Mouse (Mus musculus) hindbrain, embryonic 14.5 days (tissue): Measurements from ENCODE around the gene Cpne1. TPM values are rescaled to one million over a fixed set of nuclear protein-coding genes. Genes with fewer than 3 reads are reported as not detected.

Experiments
- ATAC-seq: fragments of 200-750 bp; cut with Nextera tagmentation; 2 replicates; pipeline ENCODE4 v1.8.0; 2017; ENCODE audit warnings: moderate number of reproducible peaks, mild to moderate bottlenecking, moderate TSS enrichment, moderate library complexity; ENCODE audit not compliant: low FRiP score
- DNase-seq: peaks from one replicate; pipeline ENCODE4 v3.0.0-alpha.2; 2015; ENCODE audit warnings: low spot score
- H3K27ac ChIP-seq: fragments of 300-500 bp; sonication (generic); 2 replicates; pipeline ENCODE4 v1.5.1; 2014; ENCODE audit warnings: mild to moderate bottlenecking, moderate library complexity
- H3K27me3 ChIP-seq: fragments of 300-500 bp; sonication (generic); 2 replicates; pipeline ENCODE4 v1.6.1; 2014; ENCODE audit warnings: mild to moderate bottlenecking, low read length, mixed read lengths; ENCODE audit not compliant: control insufficient read depth, insufficient read depth
- H3K36me3 ChIP-seq: fragments of 300-500 bp; sonication (generic); replicated peaks from 2 replicates; pipeline ENCODE4 v1.6.1; 2014; ENCODE audit not compliant: control insufficient read depth, insufficient read depth
- H3K4me1 ChIP-seq: fragments of 300-500 bp; sonication (generic); replicated peaks from 2 replicates; pipeline ENCODE4 v1.6.1; 2014; ENCODE audit warnings: antibody characterized with exemption, low read length, mixed read lengths; ENCODE audit not compliant: control insufficient read depth, insufficient read depth
- H3K4me2 ChIP-seq: fragments of 300-500 bp; sonication (generic); replicated peaks from 2 replicates; pipeline ENCODE4 v1.6.1; 2014; ENCODE audit warnings: mild to moderate bottlenecking, moderate library complexity
- H3K4me3 ChIP-seq: fragments of 300-500 bp; sonication (generic); replicated peaks from 2 replicates; pipeline ENCODE4 v1.5.1; 2014; ENCODE audit warnings: mild to moderate bottlenecking, low read length
- H3K9ac ChIP-seq: fragments of 300-500 bp; sonication (generic); 2 replicates; pipeline ENCODE4 v1.6.1; 2014
- H3K9me3 ChIP-seq: fragments of 300-500 bp; sonication (generic); 2 replicates; pipeline ENCODE4 v1.6.1; 2016; ENCODE audit warnings: low read length; ENCODE audit not compliant: control insufficient read depth
- WGBS: fragments of 180-500 bp; shearing (Covaris S2); extraction: QIAGEN DNeasy Blood & Tissue Kit; methylation state at CpG from one replicate; pipeline ENCODE4 v1.1.7; 2014; 5-methylcytosine and 5-hydroxymethylcytosine counted together
- polyA plus RNA-seq: library from polyadenylated mRNA; unstranded; fragments of >200 nt; fragmentation: Nextera tagmentation; extraction: Ambion mirVana; gene quantifications from 2 replicates; pipeline ENCODE4 v1.2.1, GENCODE M21; 2014

Cpne1 gene
- polyA plus RNA-seq, 1 experiment from 2014 or later: 24.7 TPM

DNA sequence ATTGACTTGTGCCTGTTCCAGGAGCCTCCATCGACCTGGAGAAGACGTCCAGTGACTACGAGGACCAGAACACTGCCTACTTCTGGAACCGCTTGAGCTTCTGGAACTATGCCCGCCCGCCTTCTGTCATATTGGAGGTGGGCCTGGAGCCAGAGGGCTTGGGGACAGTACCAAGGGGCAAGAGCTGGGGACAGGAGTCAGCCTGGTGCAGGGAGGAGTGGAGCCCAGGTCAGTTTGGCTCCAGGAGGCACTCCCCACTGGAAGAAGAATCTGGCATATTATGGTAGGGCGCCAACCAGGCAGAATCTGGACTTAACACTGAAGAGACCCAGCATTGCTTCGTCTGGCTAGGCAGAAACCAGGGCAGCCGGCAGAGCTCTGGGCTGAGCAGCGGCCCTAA is 43.8 kb downstream of the Cpne1 start:
- Histone ChIP-seq H3K9ac (no peak overlapping the region), H3K4me3 (no peak overlapping the region), H3K4me2 (no peak overlapping the region), H3K4me1 (peaks cover 9% of the 10 kb centered on the region; the same call in 1 of the 2 replicates), H3K27ac (no peak overlapping the region), H3K9me3 (no peaks in the 10 kb centered on the region), H3K36me3 (peaks cover 46% of the 10 kb centered on the region), H3K27me3 (no peaks in the 10 kb centered on the region)
- ATAC-seq (no peak), DNase-seq (no peak)
- WGBS: 93% methylated on average over 10 of the region's 10 CpGs

GRCm38 (mm10) chr2:156066126-156066525 is 45.6 kb downstream of the Cpne1 start:
- H3K27ac ChIP-seq: no peak overlapping the region
- peak; percentile 17; the same call in 1 of the 2 replicates for ATAC-seq
- H3K4me3 ChIP-seq: peak overlapping the region; percentile 64
- peaks cover 9% of the 10 kb centered on the region; the same call in 1 of the 2 replicates for H3K4me1 ChIP-seq
- DNase-seq: no peak
- no peaks in the 10 kb centered on the region for H3K27me3 ChIP-seq
- H3K4me2 ChIP-seq: peak overlapping the region; percentile 96
- H3K9ac ChIP-seq: peak overlapping the region; percentile 79
- H3K9me3 ChIP-seq: no peaks in the 10 kb centered on the region
- H3K36me3 ChIP-seq: peaks cover 29% of the 10 kb centered on the region
- 38% methylated on average over 10 of the region's 10 CpGs for WGBS

- peaks cover 22% of the 10 kb centered on the region for H3K36me3 ChIP-seq
- H3K4me3 ChIP-seq: peak within 1 kb of the TSS; percentile 64
- H3K4me2 ChIP-seq: peak within 1 kb of the TSS; percentile 96
- H3K9ac ChIP-seq: peak within 1 kb of the TSS; percentile 79
- H3K27ac ChIP-seq: peak within 1 kb of the TSS; percentile 73
- no peaks in the 10 kb centered on the region for H3K27me3 ChIP-seq
- ATAC-seq (peak; percentile 78), DNase-seq (peak; percentile 78)
- H3K9me3 ChIP-seq: no peaks in the 10 kb centered on the region
- peaks cover 9% of the 10 kb centered on the region; the same call in 1 of the 2 replicates for H3K4me1 ChIP-seq
- WGBS: under 1% methylated on average over 80 of the region's 81 CpGs
Observed at GRCm38 (mm10) chr2:156065099-156066041, 46.4 kb downstream of the Cpne1 start, which contains the start of gene Spag4. Gene Spag4 (plus strand): TSS chr2:156065175.

DNA sequence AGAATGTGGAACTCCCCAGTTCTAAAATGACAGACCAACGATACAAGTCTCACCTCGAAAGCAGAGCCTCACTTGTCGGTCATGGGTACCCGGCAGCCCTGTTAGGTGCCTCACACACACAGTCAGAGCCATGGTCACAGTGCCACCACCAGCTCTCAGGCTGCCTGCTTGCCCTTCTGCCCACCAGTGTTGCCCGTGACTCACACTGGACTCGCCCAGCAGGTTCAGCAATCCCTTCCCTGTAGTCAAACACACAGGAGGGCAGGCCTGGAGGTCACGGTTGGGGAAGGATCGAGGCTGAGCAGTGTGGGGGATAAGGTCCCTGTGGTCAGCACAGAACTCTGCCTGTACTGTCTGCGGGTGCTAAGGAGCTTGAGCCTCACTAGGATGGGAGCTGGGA is 58.9 kb downstream of the Cpne1 start, which contains the start of gene Fer1l4:
Gene Fer1l4, minus strand, starts transcription at position 132 of the 400 bp plus-strand sequence.
- no peak within 1 kb of the TSS for H3K4me3 ChIP-seq
- DNase-seq: no peak
- no peak within 1 kb of the TSS for H3K4me2 ChIP-seq
- H3K9me3 ChIP-seq: no peaks in the 10 kb centered on the region
- H3K36me3 ChIP-seq: no peaks in the 10 kb centered on the region
- no peaks in the 10 kb centered on the region for H3K27me3 ChIP-seq
- H3K27ac ChIP-seq: no peak within 1 kb of the TSS
- H3K4me1 ChIP-seq: no peaks in the 10 kb centered on the region
- ATAC-seq: no peak
- WGBS: 80% methylated on average over 9 of the region's 9 CpGs
- H3K9ac ChIP-seq: no peak within 1 kb of the TSS

DNA sequence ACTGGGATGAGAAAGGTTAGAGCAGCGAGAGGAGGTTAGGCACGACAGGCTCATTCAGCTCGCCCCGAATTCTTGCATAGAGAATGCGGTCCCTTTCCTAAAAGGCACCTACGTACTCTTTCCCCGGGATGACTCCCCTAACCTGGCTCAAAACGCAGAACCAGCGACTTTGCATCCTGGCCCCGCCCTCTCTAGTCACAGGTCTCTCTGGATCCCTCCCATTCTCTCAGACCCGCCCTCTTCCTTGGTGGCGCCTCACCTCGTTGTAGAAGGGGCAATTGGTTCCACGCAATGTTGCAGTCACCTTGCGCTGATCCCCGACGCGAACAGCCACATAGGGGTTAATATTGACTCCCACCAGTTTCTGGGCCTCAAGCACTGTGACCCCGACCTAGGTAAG is 63.8 kb downstream of the Cpne1 start:
- 7% methylated on average over 19 of the region's 19 CpGs for WGBS
- no peak for DNase-seq
- no peaks in the 10 kb centered on the region for H3K27me3 ChIP-seq
- no peak overlapping the region for H3K9ac ChIP-seq
- no peak for ATAC-seq
- H3K4me2 ChIP-seq: no peak overlapping the region
- H3K36me3 ChIP-seq: no peaks in the 10 kb centered on the region
- H3K4me1 ChIP-seq: no peaks in the 10 kb centered on the region
- no peaks in the 10 kb centered on the region for H3K9me3 ChIP-seq
- H3K4me3 ChIP-seq: no peak overlapping the region
- H3K27ac ChIP-seq: no peak overlapping the region

DNA sequence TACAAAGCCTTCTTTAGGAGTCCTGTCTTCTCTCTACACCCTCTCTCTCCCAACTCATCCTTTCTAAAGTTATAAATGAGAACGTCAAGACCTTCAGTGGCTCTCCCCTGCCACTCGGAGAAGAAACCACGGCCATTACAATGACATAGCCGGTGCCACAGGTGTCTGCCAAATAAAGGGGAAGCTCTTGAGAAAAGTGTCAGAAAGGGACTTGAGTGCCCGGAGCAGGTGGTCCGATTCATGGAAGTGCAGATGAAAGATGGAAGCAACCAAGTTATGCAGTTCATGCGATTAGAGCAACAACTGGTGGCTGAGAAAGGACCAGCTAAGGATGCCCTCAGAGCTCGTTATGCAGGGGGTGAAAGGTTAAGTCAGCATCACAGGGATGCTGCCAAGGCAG is 68.9 kb downstream of the Cpne1 start:
- no peaks in the 10 kb centered on the region for H3K9me3 ChIP-seq
- H3K9ac ChIP-seq: no peak overlapping the region
- H3K4me1 ChIP-seq: no peaks in the 10 kb centered on the region
- no peaks in the 10 kb centered on the region for H3K36me3 ChIP-seq
- H3K4me3 ChIP-seq: no peak overlapping the region
- no peak overlapping the region for H3K4me2 ChIP-seq
- DNase-seq: no peak
- no peak for ATAC-seq
- H3K27me3 ChIP-seq: no peaks in the 10 kb centered on the region
- H3K27ac ChIP-seq: no peak overlapping the region
- WGBS: 89% methylated on average over 8 of the region's 8 CpGs

DNA sequence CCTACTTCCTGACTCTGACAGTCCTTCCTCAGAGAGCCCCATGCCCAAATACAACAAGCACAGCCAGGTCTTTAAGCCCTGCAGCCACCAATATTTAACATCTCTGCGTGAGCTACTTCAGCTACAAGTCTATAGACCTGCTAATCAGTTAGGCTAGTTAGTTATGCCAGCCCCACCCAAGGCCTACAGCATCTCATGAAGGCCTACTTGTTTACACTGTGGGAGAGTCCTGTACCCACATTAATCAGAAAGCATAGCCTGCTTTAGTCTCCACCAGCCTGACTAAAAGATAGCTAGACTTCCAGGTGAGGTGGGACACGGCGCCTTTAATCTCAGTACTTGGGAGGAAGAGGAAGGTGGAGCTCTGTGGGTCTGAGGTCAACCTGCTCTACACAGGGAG is 72.4 kb downstream of the Cpne1 start:
- ATAC-seq (no peak), DNase-seq (no peak)
- Histone ChIP-seq H3K9ac (no peak overlapping the region), H3K27me3 (no peaks in the 10 kb centered on the region), H3K36me3 (no peaks in the 10 kb centered on the region), H3K4me1 (no peaks in the 10 kb centered on the region), H3K27ac (no peak overlapping the region), H3K4me2 (no peak overlapping the region), H3K4me3 (no peak overlapping the region), H3K9me3 (no peaks in the 10 kb centered on the region)
- 91% methylated on average over 3 of the region's 3 CpGs for WGBS

GRCm38 (mm10) chr2:156025482-156025881 is 86.3 kb downstream of the Cpne1 start:
- DNase-seq (no peak), ATAC-seq (no peak)
- H3K9me3 ChIP-seq: no peaks in the 10 kb centered on the region
- no peak overlapping the region for H3K4me3 ChIP-seq
- H3K36me3 ChIP-seq: no peaks in the 10 kb centered on the region
- no peaks in the 10 kb centered on the region for H3K4me1 ChIP-seq
- H3K4me2 ChIP-seq: no peak overlapping the region
- H3K27me3 ChIP-seq: no peaks in the 10 kb centered on the region
- H3K9ac ChIP-seq: no peak overlapping the region
- H3K27ac ChIP-seq: no peak overlapping the region
